Mouse (Mus musculus) c-Kit-positive CD71-negative TER-119-negative erythroid progenitor cells, embryonic 14.5 days (primary cell): ENCODE data around the gene Klhl40.

Source experiments
- DNase-seq: peaks from one replicate; pipeline ENCODE4 v3.0.0-alpha.2; 2013; ENCODE audit warnings: low read depth

Gene Klhl40

GRCm38 (mm10) chr9:121777484-121778065 is at the start of gene Klhl40:
Klhl40 (plus strand) TSS chr9:121777607.
- DNase-seq = no peak

GRCm38 (mm10) chr9:121740490-121740889 is 36.9 kb upstream of the Klhl40 start:
- no peak for DNase-seq

GRCm38 (mm10) chr9:121741168-121741567 is 36.2 kb upstream of the Klhl40 start:
- DNase-seq = no peak

- no peak for DNase-seq
These were observed 33.4 kb upstream of the Klhl40 start for GRCm38 (mm10) chr9:121744051-121744450.

- no peak for DNase-seq
These were observed 24.6 kb upstream of the Klhl40 start for GRCm38 (mm10) chr9:121752774-121753173.

- no peak for DNase-seq
These were observed 22.8 kb upstream of the Klhl40 start for GRCm38 (mm10) chr9:121754624-121755023.

GRCm38 (mm10) chr9:121756785-121757184 is 20.6 kb upstream of the Klhl40 start:
- DNase-seq = no peak

- no peak for DNase-seq
These were observed 20.0 kb upstream of the Klhl40 start for GRCm38 (mm10) chr9:121757432-121757831.

- no peak for DNase-seq
These were observed 19.3 kb upstream of the Klhl40 start for GRCm38 (mm10) chr9:121757835-121758814.

GRCm38 (mm10) chr9:121759091-121760081 is 18.0 kb upstream of the Klhl40 start, which contains the start of gene Zfp651:
Zfp651 (plus strand) TSS chr9:121759330.
- DNase-seq = no peak

GRCm38 (mm10) chr9:121760271-121761090 is 16.9 kb upstream of the Klhl40 start:
- no peak for DNase-seq

- no peak for DNase-seq
These were observed 16.2 kb upstream of the Klhl40 start for GRCm38 (mm10) chr9:121761091-121761665.

- no peak for DNase-seq
These were observed 15.6 kb upstream of the Klhl40 start for GRCm38 (mm10) chr9:121761787-121762186.

GRCm38 (mm10) chr9:121762248-121762647 is 15.2 kb upstream of the Klhl40 start:
- DNase-seq = no peak

- DNase-seq = no peak
These were observed 14.6 kb upstream of the Klhl40 start for GRCm38 (mm10) chr9:121762761-121763160.

GRCm38 (mm10) chr9:121763716-121764115 is 13.7 kb upstream of the Klhl40 start:
- no peak for DNase-seq

GRCm38 (mm10) chr9:121765166-121765855 is 12.1 kb upstream of the Klhl40 start:
- DNase-seq = no peak

- DNase-seq = no peak
These were observed 5.0 kb upstream of the Klhl40 start for GRCm38 (mm10) chr9:121772412-121772811.

GRCm38 (mm10) chr9:121775951-121776350 is 1.5 kb upstream of the Klhl40 start:
- no peak for DNase-seq

GRCm38 (mm10) chr9:121776511-121776910 is 896 bp upstream of the Klhl40 start:
- no peak for DNase-seq
